Mouse (Mus musculus) embryo, embryonic 11 days (tissue): ENCODE measurements around the gene Nrip1.
A peak's percentile ranks its signal among the peaks of the same experiment; 100 is the strongest.
"Not testable (repeated sequence)": the region's sequence is repeated elsewhere in the genome, so short reads cannot be mapped to it uniquely, and the experiment has no call there.

ENCODE experiments used
- DNase-seq: peaks from one replicate; pipeline ENCODE4 v3.0.0-alpha.2; 2015

Gene Nrip1

GRCm38 (mm10) chr16:76373671-76374091 is at the start of gene Nrip1:
Gene Nrip1 (minus strand): TSS chr16:76373827.
- DNase-seq, result peak; percentile 76

DNA sequence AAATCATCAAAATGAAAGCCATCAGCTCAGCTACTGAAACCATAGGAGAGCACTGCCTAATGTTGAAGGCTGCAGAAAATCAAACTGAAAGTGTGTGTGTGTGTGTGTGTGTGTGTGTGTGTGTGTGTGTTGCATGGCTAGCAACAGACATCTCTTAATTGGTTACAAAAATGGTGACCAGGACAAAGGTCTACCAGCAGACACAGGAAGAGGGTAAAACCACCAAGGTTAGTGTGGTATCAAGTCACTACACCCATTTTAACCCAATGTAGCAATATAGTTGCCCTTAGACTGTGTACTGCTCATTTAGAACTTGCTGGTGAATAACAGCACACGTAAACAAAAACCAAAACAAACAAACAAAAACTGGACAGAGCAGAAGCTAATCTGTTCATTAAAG is 48.9 kb upstream of the Nrip1 start:
- DNase-seq, result no peak

GRCm38 (mm10) chr16:76419849-76420248 is 46.2 kb upstream of the Nrip1 start:
- DNase-seq, result no peak

GRCm38 (mm10) chr16:76416477-76416876 is 42.9 kb upstream of the Nrip1 start:
- no peak for DNase-seq

- DNase-seq, result no peak
Measured at GRCm38 (mm10) chr16:76416060-76416438, 42.4 kb upstream of the Nrip1 start.

DNA sequence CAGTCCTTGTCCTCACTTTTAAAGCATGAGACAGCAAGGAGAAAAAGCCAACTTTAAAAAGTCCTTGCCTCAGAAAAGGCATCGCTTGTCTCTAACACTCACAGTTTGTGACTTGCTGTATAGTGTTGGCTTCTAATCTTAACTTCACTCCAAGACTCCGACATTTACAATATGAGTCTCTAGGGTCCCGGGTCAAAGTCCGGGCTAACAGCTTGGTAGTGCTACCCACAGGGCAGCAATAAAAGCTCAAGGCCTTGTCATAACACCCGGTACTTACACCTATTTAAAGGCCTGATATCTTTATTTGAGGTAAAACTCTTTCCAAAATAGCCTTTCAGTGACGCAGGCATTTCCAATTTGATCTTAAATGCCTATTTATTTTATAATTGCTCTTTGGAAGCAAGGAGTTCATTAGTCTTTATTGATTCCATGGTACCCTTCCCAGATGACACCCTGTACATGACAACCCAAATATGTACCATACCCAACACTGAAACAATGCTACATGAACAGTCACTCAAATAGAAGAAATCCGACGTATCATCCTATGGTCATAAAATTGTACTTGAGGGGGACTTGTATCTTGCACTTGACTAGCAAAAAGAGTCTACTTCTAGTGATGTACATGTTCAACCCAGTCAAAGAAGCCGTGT is 41.9 kb upstream of the Nrip1 start:
- no peak for DNase-seq

DNA sequence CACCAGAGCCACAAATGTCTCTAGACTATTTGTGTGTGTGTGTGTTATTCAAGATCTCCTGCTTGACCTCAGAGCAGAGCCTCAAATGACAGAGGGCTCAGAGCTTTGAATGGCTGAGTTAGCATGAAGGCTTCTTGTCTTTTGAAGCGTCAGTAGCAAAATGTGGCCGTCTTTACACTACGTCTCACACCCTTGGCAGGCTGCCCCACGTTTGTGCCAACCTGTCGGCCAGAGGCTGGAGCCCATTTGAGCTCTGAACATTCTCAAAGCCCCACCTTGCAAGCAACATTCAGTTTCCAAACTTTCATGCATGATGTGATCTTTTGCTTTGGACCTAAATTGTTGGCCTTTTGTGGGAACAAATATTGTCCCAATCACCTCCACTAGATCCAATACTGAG is 40.9 kb upstream of the Nrip1 start:
- no peak for DNase-seq

DNA sequence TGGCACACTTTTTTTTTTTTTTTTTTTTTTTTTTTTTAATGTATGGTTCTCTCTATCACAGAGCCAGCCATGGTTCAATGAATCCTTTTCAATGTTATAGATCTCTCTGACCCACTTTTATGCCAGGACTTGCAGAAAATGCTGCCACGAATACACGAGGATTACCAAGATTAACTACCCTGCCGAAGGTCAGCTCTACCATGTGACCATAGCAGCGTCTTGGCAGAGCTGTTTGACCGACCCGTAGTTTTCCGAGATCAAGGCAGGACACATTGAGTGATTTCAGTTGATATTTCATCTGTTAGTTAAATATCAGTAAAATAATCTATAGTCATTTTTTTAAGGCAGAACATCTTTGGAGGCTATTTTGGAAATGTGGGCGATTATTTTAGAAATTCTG is 40.0 kb upstream of the Nrip1 start:
- DNase-seq, result no peak

- DNase-seq, result no peak
Measured at GRCm38 (mm10) chr16:76409355-76409722, 35.7 kb upstream of the Nrip1 start.

DNA sequence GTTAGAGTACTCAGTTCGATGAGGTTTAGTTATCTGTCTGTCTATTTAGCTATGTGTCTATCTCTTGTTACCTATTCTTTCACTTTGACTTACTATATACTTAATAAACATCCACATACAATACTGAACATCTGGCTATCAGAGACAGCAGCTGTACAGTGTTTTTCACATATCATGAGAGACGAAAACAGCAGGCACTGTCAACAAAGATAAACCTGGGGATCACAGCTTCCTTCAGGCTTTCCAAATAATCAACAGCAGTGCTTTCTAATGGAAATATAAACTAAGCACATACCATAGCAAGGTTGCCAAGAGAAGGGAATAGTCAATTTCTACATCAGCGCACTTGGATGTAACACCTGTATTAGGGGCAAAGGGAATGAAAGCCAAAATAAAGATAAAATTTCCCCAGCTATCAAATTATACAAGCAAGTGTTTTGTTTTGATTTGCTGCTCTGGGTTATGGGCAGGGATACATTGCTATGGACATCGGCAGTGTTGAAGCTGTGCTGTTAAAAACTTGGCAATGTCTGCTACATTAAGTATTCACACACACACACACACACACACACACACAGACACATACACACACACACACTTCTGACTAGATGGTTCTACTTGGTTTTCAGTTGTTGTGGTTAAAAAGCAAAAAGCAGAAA is 35.2 kb upstream of the Nrip1 start:
- no peak for DNase-seq

GRCm38 (mm10) chr16:76408241-76408640 is 34.6 kb upstream of the Nrip1 start:
- no peak for DNase-seq

DNA sequence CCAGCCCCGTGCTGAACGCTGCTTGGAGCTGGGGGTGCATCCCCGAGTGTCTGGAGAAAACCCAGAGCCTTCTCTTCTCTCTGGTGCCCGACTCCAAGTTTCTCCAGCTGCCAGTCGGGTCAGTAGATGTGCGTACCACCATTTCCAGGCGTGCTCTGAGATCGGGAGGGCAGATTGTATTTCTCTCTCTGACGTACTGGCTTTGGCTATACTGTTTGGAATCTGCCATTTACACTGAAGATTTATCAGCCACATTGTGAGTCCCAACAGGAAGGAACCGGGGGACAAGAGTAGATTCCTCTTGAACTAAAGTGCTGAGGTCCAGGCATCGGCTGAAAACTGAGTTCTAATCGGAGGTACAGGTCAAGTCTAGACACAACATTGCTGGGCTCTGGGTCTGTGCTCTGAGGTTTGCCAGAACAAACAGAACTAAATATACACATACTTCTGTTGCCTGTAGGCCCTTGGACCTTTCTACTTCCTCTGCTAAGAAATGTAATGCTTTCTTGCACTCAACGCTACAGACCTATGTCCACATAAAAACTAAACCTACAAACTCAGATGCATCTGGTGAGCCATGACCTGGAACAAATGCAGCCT is 33.8 kb upstream of the Nrip1 start:
- DNase-seq, result peak; percentile 11

DNA sequence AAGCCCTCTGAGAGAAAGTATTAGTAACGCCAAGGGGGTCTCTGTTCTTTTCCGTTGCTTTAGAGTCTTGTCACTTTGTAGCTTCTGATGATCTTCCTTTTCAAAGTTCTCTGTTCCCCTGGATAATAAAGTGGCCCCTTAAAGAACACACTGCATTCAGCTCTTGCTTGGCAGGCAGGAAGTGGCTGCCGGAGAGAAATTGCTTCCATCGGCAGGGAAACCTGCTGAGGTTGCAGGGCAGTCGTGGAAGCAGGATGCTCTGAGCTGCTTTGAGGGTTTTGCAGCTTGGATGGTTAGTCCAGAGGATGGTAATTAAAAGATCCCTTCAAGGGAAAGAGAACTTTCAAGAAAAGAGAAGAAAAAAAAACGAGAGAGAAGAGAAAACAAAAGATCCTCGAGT is 33.3 kb upstream of the Nrip1 start:
- peak; percentile 22 for DNase-seq

DNA sequence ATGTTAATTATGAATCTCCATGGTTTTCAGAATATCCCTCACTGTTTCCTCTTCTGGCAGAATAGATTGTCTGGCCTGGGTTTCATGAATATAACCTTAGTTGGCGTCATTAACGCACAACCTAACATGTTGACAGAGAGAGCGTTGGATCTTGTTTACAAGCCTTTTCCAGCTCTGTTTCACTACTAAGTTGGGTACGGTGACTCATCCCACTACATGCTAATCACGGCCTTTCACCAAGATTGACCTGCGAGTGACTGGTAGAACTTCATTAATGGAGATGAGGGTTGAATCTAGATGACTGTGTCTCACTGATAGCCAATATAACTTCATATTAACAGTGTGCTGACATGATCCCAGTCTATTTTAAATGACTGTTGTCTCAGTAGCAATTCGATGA is 32.7 kb upstream of the Nrip1 start:
- DNase-seq, result no peak

- DNase-seq, result not testable (repeated sequence)
Measured at GRCm38 (mm10) chr16:76403305-76403704, 29.7 kb upstream of the Nrip1 start.

GRCm38 (mm10) chr16:76396512-76396911 is 22.9 kb upstream of the Nrip1 start:
- no peak for DNase-seq

- DNase-seq, result no peak
Measured at GRCm38 (mm10) chr16:76393267-76393666, 19.6 kb upstream of the Nrip1 start.

- DNase-seq, result no peak
Measured at GRCm38 (mm10) chr16:76386496-76386895, 12.9 kb upstream of the Nrip1 start.

DNA sequence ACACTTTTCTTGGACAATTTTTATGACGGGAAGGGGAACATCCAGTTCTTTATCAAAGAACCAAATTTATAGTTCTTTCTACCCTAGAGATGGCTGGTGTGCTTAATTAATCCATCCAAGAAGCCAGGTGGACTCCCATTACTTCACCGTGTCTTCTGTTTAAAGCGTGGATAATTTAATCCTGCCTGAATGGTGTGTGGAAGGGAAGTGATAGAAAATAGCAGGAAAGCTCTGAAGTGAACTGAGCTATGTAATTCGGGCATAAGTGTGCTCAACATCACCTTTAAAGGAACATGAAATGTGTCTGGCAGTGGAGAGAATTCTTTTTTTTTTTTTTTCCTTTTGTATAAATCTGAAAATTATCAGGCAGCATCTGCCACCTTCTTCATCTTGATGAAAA is 12.4 kb upstream of the Nrip1 start:
- no peak for DNase-seq

DNA sequence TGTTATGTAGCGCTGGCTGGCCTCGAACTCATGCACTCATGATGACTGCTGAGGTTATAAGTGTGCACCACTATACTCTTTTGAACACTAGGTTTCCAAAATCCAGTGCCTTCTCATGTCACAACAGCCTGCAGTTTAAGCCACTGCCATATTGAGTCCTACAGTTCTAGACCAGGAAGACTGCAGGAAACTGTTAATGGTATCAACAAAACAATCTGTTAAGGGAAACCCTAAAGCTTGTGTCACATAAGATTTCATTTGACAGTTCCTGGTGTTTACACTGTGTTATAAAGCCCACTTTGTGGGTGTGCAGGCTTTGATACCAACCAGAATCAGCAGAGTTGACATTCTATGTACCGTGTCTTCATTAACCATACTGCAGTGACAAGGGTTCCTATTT is 3.6 kb upstream of the Nrip1 start:
- no peak for DNase-seq

GRCm38 (mm10) chr16:76376661-76377060 is 3.0 kb upstream of the Nrip1 start:
- no peak for DNase-seq

- peak; percentile 93 for DNase-seq
Measured at GRCm38 (mm10) chr16:76372941-76373561, 576 bp downstream of the Nrip1 start.

DNA sequence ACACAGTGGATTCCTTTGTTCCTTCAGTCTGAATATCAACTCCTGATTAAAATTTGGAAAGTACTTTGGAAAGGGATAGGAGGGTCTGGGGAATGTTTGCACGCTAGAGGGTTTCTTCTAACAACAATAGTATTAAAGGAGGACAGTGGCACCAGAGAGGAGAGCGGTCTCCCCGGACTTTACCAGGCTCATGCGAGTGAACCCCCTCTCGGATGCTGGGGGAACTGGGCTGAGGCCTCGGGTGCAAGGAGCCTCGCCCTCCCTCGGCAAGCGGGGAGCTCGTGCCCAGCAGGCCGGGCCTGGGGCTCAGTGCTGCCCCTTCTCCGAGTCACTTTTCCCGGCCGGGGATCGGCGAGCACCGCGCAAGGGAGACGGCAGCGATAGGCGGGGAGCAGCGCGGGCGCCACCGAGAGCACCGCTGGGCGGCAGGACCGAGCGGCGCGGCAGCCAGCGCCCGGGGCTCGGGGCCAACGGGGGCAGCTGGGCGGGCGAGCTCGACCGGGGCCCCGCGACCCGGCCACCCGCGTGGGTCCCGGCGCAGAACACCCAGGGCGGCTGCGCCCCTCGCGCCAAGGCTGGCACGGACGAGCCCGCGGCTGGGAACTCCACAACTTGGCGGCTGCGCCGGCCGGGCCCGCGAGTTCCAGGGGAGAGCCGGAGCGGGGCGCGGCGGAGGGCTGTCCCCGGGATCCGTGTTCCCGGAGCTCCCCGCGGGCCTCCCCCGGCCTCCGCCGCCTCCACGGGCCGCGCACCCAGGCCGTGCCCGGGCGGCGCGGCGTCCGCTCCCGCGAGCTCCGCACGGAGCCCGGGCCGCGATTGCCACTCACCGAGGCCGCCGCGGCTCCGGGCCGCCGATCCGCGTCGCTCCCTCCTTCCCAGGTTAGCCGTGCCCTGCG is 1.3 kb downstream of the Nrip1 start:
- DNase-seq, result peak; percentile 72
